In genomic region chr17:62939930-62940572, GRCm38 (mm10) we compare ENCODE assay signal across 9 mouse cellular contexts. TPM values are rescaled to one million over a fixed set of nuclear protein-coding genes. Genes with fewer than 3 reads are reported as not detected.
A peak's percentile ranks its signal among the peaks of the same experiment; 100 is the strongest.
DNase-seq lines count a peak whose midpoint lies in the region; ATAC-seq and TF ChIP-seq lines count a peak whose summit lies in the region.
"Had no signal": no experiment of that assay in that cellular context is flagged by ENCODE, and none has a peak within 500 bp of the region (broad histone marks: within the 10 kb centered on the region; RNA-seq: fewer than 3 reads in every experiment).

No protein-coding gene starts in this region.

- ATAC-seq in lung, postnatal 0 days: no peak
- ATAC-seq in forebrain, embryonic 11.5 days (replicated peaks; ENCODE audit: low FRiP score): peak; percentile 79
- no peak for ATAC-seq in limb, embryonic 15.5 days (ENCODE audit: insufficient number of reproducible peaks, low FRiP score, low TSS enrichment, low read depth)

- no peaks in the 10 kb centered on the region for H3K27me3 ChIP-seq in lung, postnatal 0 days (replicated peaks; ENCODE audit: insufficient read depth, low read length)
- peaks cover 2% of the 10 kb centered on the region; the same call in 1 of the 2 replicates for H3K27me3 ChIP-seq in forebrain, embryonic 11.5 days (ENCODE audit: control insufficient read depth, insufficient read depth, low read length)
- H3K27me3 ChIP-seq in limb, embryonic 15.5 days: no peaks in the 10 kb centered on the region

- no peaks in the 10 kb centered on the region; the same call in 1 of the 2 replicates for H3K4me1 ChIP-seq in lung, postnatal 0 days (ENCODE audit: insufficient read depth, low read depth, low read length)
- peaks cover 8% of the 10 kb centered on the region for H3K4me1 ChIP-seq in forebrain, embryonic 11.5 days (replicated peaks; ENCODE audit: control insufficient read depth, insufficient read depth, low read length)
- H3K4me1 ChIP-seq in limb, embryonic 15.5 days: 0 out of 2 replicates have a peak, but pooled peaks cover 3% of the 10 kb centered on the region

- no peaks in the 10 kb centered on the region for H3K9me3 ChIP-seq in lung, postnatal 0 days (ENCODE audit: low read length)
- no peaks in the 10 kb centered on the region for H3K9me3 ChIP-seq in forebrain, embryonic 11.5 days (ENCODE audit: control insufficient read depth, low read length)
- H3K9me3 ChIP-seq in limb, embryonic 15.5 days: no peaks in the 10 kb centered on the region

- intact Hi-C loops in left cerebral cortex, postnatal 14 days (cut with DNase I): no loop called here

- no peaks in the 10 kb centered on the region for H3K36me3 ChIP-seq in lung, postnatal 0 days (ENCODE audit: insufficient read depth, low read length)
- no peaks in the 10 kb centered on the region for H3K36me3 ChIP-seq in forebrain, embryonic 11.5 days (ENCODE audit: control insufficient read depth, insufficient read depth, low read length)
- H3K36me3 ChIP-seq in limb, embryonic 15.5 days: no peaks in the 10 kb centered on the region

- H3K27ac ChIP-seq in lung, postnatal 0 days (ENCODE audit: low read length): no peak overlapping the region
- peak overlapping the region; percentile 18; the same call in 1 of the 2 replicates for H3K27ac ChIP-seq in forebrain, embryonic 11.5 days (ENCODE audit: low read depth, low read length)
- H3K27ac ChIP-seq in limb, embryonic 15.5 days: no peak overlapping the region
- H3K27ac ChIP-seq: gastrocnemius, adult 2 months had no signal

- 34% methylated on average over 18 of the region's 18 CpGs for WGBS in lung, postnatal 0 days
- WGBS in forebrain, embryonic 11.5 days: 3% methylated on average over 18 of the region's 18 CpGs
- 22% methylated on average over 18 of the region's 18 CpGs for WGBS in limb, embryonic 15.5 days

- no peak overlapping the region for H3K4me3 ChIP-seq in lung, postnatal 0 days (ENCODE audit: low read depth, low read length)
- H3K4me3 ChIP-seq in forebrain, embryonic 11.5 days (ENCODE audit: low read depth, low read length): peak overlapping the region; percentile 15; the same call in 1 of the 2 replicates
- no peak overlapping the region for H3K4me3 ChIP-seq in limb, embryonic 15.5 days
- H3K4me3 ChIP-seq: gastrocnemius, adult 2 months had no signal

- TF ChIP-seq CTCF in lung, postnatal 0 days (IDR thresholded peaks at IDR 0.05): no peak

- DNase-seq in lung, postnatal 0 days (ENCODE audit: low spot score): no peak
- no peak for DNase-seq in lung, postnatal 36 days
- DNase-seq in forebrain, embryonic 11.5 days (ENCODE audit: low spot score): peak; percentile 65
- no peak for DNase-seq in left cerebral cortex, postnatal 14 days (ENCODE audit: low spot score in 2 of 2)
- no peak for DNase-seq in thymus, postnatal 10 days (ENCODE audit: low spot score in 2 of 2)
- DNase-seq in thymus, postnatal 36 days: no peak
- DNase-seq: cerebellum, adult 9-10 months; gastrocnemius, adult 2 months had no signal

- 0 out of 2 replicates have a peak overlapping the region, but pooled peaks have one; percentile 3 for H3K4me2 ChIP-seq in lung, postnatal 0 days (replicated peaks; ENCODE audit: low read depth, low read length)
- H3K4me2 ChIP-seq in forebrain, embryonic 11.5 days (ENCODE audit: low read depth, low read length, severe bottlenecking): peak overlapping the region; percentile 45
- peak overlapping the region; percentile 20; the same call in 1 of the 2 replicates for H3K4me2 ChIP-seq in limb, embryonic 15.5 days

- H3K9ac ChIP-seq in lung, postnatal 0 days (replicated peaks; ENCODE audit: low read depth): no peak overlapping the region
- H3K9ac ChIP-seq in forebrain, embryonic 11.5 days (ENCODE audit: low read length): peak overlapping the region; percentile 16; the same call in 1 of the 2 replicates
- no peak overlapping the region for H3K9ac ChIP-seq in limb, embryonic 15.5 days

- TF ChIP-seq EP300 in lung, postnatal 0 days (IDR thresholded peaks at IDR 0.05): no peak

RNA-seq across cellular contexts. Expression of gene Efna5, which starts 58.9 kb away (rescaled TPM):
- 6.7 TPM in 2 replicates for polyA plus RNA-seq in lung, postnatal 0 days (2015; fragmentation: Nextera tagmentation; extraction: Ambion mirVana)
- polyA plus RNA-seq in forebrain, embryonic 11.5 days (2014; fragmentation: Nextera tagmentation; extraction: Ambion mirVana): 40.5 and 42.2 TPM in 2 replicates
- 53.6 and 62.1 TPM in 2 replicates for polyA plus RNA-seq in limb, embryonic 15.5 days (2015; fragmentation: Nextera tagmentation; extraction: Ambion mirVana)
- 10 to 100 TPM; 45.0 to 50.8 TPM for total RNA-seq in left cerebral cortex, postnatal 14 days (2021)
